Mouse (Mus musculus) megakaryocyte, embryonic 14.5 days (primary cell): Measurements from ENCODE around the gene Tomm6.

Source experiments
- FLI1 ChIP-seq: IDR thresholded peaks from 2 replicates; pipeline ENCODE4 v1.6.1; 2012; ENCODE audit warnings: low read length, inconsistent platforms, mixed read lengths
- GATA1 ChIP-seq: IDR thresholded peaks from 3 replicates; pipeline ENCODE4 v1.6.1; 2012; ENCODE audit warnings: mixed read lengths, low read length, inconsistent platforms, borderline replicate concordance

GRCm38 (mm10) chr17:47736856-47737255, 48.7 kb upstream of the Tomm6 start, which contains the start of gene Tfeb:
- TF ChIP-seq GATA1 (no peak), FLI1 (no peak)
